Mouse (Mus musculus) CH12.LX (cell line): ENCODE results near the gene Sfxn5. TPM values are rescaled to one million over a fixed set of nuclear protein-coding genes. Genes with fewer than 3 reads are reported as not detected.

ENCODE experiments used
- DNase-seq: peaks from one replicate; pipeline ENCODE4 v3.0.0-alpha.2; 2013; ENCODE audit errors: extremely low read depth
- H3K27ac ChIP-seq: 2 replicates; pipeline ENCODE4 v1.5.1; 2012; ENCODE audit warnings: low read depth, mild to moderate bottlenecking, control low read depth, moderate library complexity; ENCODE audit not compliant: insufficient read depth
- H3K27me3 ChIP-seq: replicated peaks from 2 replicates; pipeline ENCODE3; 2012; ENCODE audit warnings: inconsistent platforms
- H3K36me3 ChIP-seq, 2 experiments: replicated peaks in 1 of 2; 2 replicates each; pipeline versions ENCODE3 to v1.6.1; 2012; ENCODE audit warnings: inconsistent platforms in 1 of 2, low read length in 1 of 2, mild to moderate bottlenecking in 1 of 2, mixed read lengths in 1 of 2, moderate library complexity in 1 of 2; ENCODE audit not compliant: control insufficient read depth in 1 of 2, insufficient read depth in 1 of 2
- H3K4me1 ChIP-seq, 2 experiments: 2 replicates each; pipeline ENCODE4 v1.6.1; 2012; ENCODE audit warnings: inconsistent platforms in 1 of 2, moderate library complexity in 1 of 2; ENCODE audit not compliant: insufficient read depth in 2 of 2, control insufficient read depth in 1 of 2
- H3K4me2 ChIP-seq: 2 replicates; pipeline ENCODE4 v1.6.1; 2012; ENCODE audit warnings: low read depth, mild to moderate bottlenecking, control low read depth; ENCODE audit not compliant: poor library complexity, insufficient read depth, severe bottlenecking
- H3K4me3 ChIP-seq, 3 experiments: fragments of 150-350 bp in 1 of 3; sonication (generic) in 1 of 3; replicated peaks in 1 of 3; 2 replicates each; pipeline versions ENCODE3 to v1.5.1; 2011 to 2012; ENCODE audit warnings: low read depth in 2 of 3, low read length in 2 of 3, mild to moderate bottlenecking in 2 of 3, moderate library complexity in 2 of 3, control low read depth in 1 of 3, improper control_type of control experiment in 1 of 3, inconsistent platforms in 1 of 3, mixed read lengths in 1 of 3; ENCODE audit not compliant: poor library complexity in 1 of 3
- H3K79me2 ChIP-seq: replicated peaks from 2 replicates; pipeline ENCODE4 v1.6.1; 2012; ENCODE audit warnings: mild to moderate bottlenecking, moderate library complexity; ENCODE audit not compliant: control insufficient read depth, poor library complexity, insufficient read depth, severe bottlenecking; ENCODE audit errors: extremely low read depth
- H3K9ac ChIP-seq: 2 replicates; pipeline ENCODE4 v1.6.1; 2012; ENCODE audit warnings: low read depth, mild to moderate bottlenecking, control low read depth, moderate library complexity; ENCODE audit not compliant: insufficient read depth
- H3K9me3 ChIP-seq: replicated peaks from 2 replicates; pipeline ENCODE3; 2012; ENCODE audit warnings: low read length, inconsistent platforms, mixed read lengths
- CTCF ChIP-seq, 2 experiments: IDR thresholded peaks in 1 of 2; conservative IDR thresholded peaks in 1 of 2; 2 replicates each; pipeline ENCODE4 v1.5.1; 2011 to 2012; ENCODE audit warnings: low read depth in 2 of 2, low read length in 2 of 2, improper control_type of control experiment in 1 of 2, inconsistent platforms in 1 of 2, mild to moderate bottlenecking in 1 of 2, moderate library complexity in 1 of 2
- E2F4 ChIP-seq: IDR thresholded peaks from 2 replicates; pipeline ENCODE4 v1.6.1; 2011; ENCODE audit warnings: low read depth, low read length, improper control_type of control experiment; ENCODE audit not compliant: insufficient replicate concordance
- EP300 ChIP-seq: IDR thresholded peaks from 2 replicates; pipeline ENCODE4 v1.6.1; 2011; ENCODE audit warnings: low read length, improper control_type of control experiment
- GABPA ChIP-seq: IDR thresholded peaks from 2 replicates; pipeline ENCODE4 v1.6.1; 2012; ENCODE audit warnings: low read depth, low read length, improper control_type of control experiment, inconsistent platforms; ENCODE audit not compliant: insufficient replicate concordance
- HCFC1 ChIP-seq: IDR thresholded peaks from 2 replicates; pipeline ENCODE4 v1.6.1; 2012; ENCODE audit warnings: low read depth, mild to moderate bottlenecking, inconsistent platforms, low read length, improper control_type of control experiment
- JUN ChIP-seq: IDR thresholded peaks from 2 replicates; pipeline ENCODE4 v1.6.1; 2011; ENCODE audit warnings: low read depth, mild to moderate bottlenecking, low read length, improper control_type of control experiment, moderate library complexity; ENCODE audit not compliant: insufficient read depth
- JUND ChIP-seq: conservative IDR thresholded peaks from 2 replicates; pipeline ENCODE4 v1.6.1; 2011; ENCODE audit warnings: low read depth, low read length, improper control_type of control experiment
- KAT2A ChIP-seq: IDR thresholded peaks from 2 replicates; pipeline ENCODE4 v1.6.1; 2012; ENCODE audit warnings: low read length, improper control_type of control experiment, inconsistent platforms; ENCODE audit not compliant: insufficient replicate concordance
- MAFK ChIP-seq: IDR thresholded peaks from 2 replicates; pipeline ENCODE4 v1.6.1; 2011; ENCODE audit warnings: low read length, improper control_type of control experiment; ENCODE audit not compliant: insufficient replicate concordance
- MEF2A ChIP-seq: IDR thresholded peaks from 2 replicates; pipeline ENCODE4 v1.6.1; 2014; ENCODE audit warnings: low read depth, mild to moderate bottlenecking, inconsistent platforms, low read length, improper control_type of control experiment, borderline replicate concordance
- MXI1 ChIP-seq: IDR thresholded peaks from 2 replicates; pipeline ENCODE4 v1.6.1; 2011; ENCODE audit warnings: mild to moderate bottlenecking, low read depth, low read length, improper control_type of control experiment
- MYC ChIP-seq: IDR thresholded peaks from 2 replicates; pipeline ENCODE4 v1.6.1; 2011; ENCODE audit warnings: low read depth, mild to moderate bottlenecking, improper control_type of control experiment, low read length
- PAX5 ChIP-seq: IDR thresholded peaks from 2 replicates; pipeline ENCODE4 v1.6.1; 2012; ENCODE audit warnings: low read length, inconsistent platforms, mixed read lengths
- POLR2A ChIP-seq: IDR thresholded peaks from 2 replicates; pipeline ENCODE4 v1.6.1; 2011; ENCODE audit warnings: low read depth, mild to moderate bottlenecking, improper control_type of control experiment, low read length
- POLR2AphosphoS2 ChIP-seq: IDR thresholded peaks from 2 replicates; pipeline ENCODE4 v1.6.1; 2011; ENCODE audit warnings: low read depth, low read length, improper control_type of control experiment
- RAD21 ChIP-seq: IDR thresholded peaks from 2 replicates; pipeline ENCODE4 v1.6.1; 2011; ENCODE audit warnings: low read depth, mild to moderate bottlenecking, low read length, improper control_type of control experiment, moderate library complexity
- RCOR1 ChIP-seq: conservative IDR thresholded peaks from 2 replicates; pipeline ENCODE4 v1.6.1; 2012; ENCODE audit warnings: low read depth, mild to moderate bottlenecking, inconsistent platforms, low read length, improper control_type of control experiment
- SIN3A ChIP-seq: IDR thresholded peaks from 2 replicates; pipeline ENCODE4 v1.6.1; 2012; ENCODE audit warnings: low read length, improper control_type of control experiment, inconsistent platforms
- SMC3 ChIP-seq: IDR thresholded peaks from 2 replicates; pipeline ENCODE4 v1.6.1; 2011; ENCODE audit warnings: low read depth, low read length, improper control_type of control experiment
- TBP ChIP-seq: conservative IDR thresholded peaks from 2 replicates; pipeline ENCODE4 v1.6.1; 2011; ENCODE audit warnings: low read depth, low read length, improper control_type of control experiment
- UBTF ChIP-seq: IDR thresholded peaks from 2 replicates; pipeline ENCODE4 v1.6.1; 2012; ENCODE audit warnings: low read depth, mild to moderate bottlenecking, inconsistent platforms, low read length, improper control_type of control experiment, moderate library complexity
- USF1 ChIP-seq: IDR thresholded peaks from 2 replicates; pipeline ENCODE4 v1.6.1; 2014; ENCODE audit warnings: low read depth, mild to moderate bottlenecking, inconsistent platforms, low read length, improper control_type of control experiment
- ZC3H11A ChIP-seq: IDR thresholded peaks from 2 replicates; pipeline ENCODE4 v1.6.1; 2012; ENCODE audit warnings: low read depth, mild to moderate bottlenecking, inconsistent platforms, low read length, improper control_type of control experiment
- dilution Hi-C: fragments of 300-500 bp; cut with MboI; formaldehyde crosslinking; loops from 2 replicates; pipeline ENCODE4 v1.14.3; 2020; ENCODE audit warnings: low sequenced_read_pairs; ENCODE audit not compliant: extremely low pct_unique_long_range_greater_than_20kb, extremely low pct_ligation_motif_present
- in situ Hi-C: fragments of 300-500 bp; cut with MboI; formaldehyde crosslinking; loops from 3 replicates; pipeline ENCODE4 v1.14.3; 2019; ENCODE audit warnings: low sequenced_read_pairs, low pct_ligation_motif_present, low pct_unique_long_range_greater_than_20kb, mixed read lengths
- polyA plus RNA-seq: library from polyadenylated mRNA; unstranded; fragments of >175 nt; gene quantifications from 2 replicates; pipeline ENCODE4 v1.2.1, GENCODE M21; 2012; ENCODE audit warnings: low read depth; ENCODE audit not compliant: insufficient read length
- total RNA-seq, 2 experiments: library from RNA; depleted of rRNA; stranded (reverse); fragments of 300-350 nt in 1 of 2; fragments of >200 nt in 1 of 2; gene quantifications; 2 replicates each; pipeline ENCODE4 v1.2.3; 2012 to 2014

Sfxn5 gene
- total and polyA plus RNA-seq, 3 experiments, result 0.55 to 0.93 (median 0.66) TPM

DNA sequence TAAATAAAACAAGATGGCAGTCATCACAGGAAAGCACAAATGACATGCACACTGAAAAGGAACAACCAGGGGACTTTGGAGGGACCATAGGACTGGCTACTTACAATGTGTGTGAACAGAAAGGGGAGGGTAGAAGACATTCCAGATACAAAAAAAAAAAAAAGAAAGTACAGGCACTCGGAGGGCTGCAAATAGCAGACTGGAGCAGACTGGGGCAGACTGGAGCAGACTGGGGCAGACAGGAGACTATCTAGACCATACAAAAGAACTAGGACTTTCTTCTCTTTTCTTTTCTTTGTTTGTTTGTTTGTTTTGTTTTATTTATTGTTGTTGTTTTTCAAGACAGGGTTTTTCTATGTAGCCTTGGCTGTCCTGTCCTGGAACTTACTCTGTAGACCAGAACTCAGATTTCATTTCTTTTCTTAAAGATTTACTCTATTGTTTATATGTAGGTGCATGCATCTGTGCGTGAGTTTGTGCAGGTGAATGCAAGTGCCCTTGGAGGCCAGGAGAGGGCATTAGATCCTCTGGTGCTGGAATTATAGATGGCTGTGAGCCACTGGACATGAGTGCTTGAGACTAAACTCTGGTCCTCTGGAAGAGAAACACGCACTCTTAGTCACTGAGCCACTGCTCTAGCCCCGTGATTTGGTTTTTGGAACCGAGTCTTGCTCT is 30.1 kb upstream of the Sfxn5 start:
- H3K4me1 ChIP-seq, result no peaks in the 10 kb centered on the region
- in situ Hi-C loops (no loop called here), dilution Hi-C loops (no loop called here)
- H3K4me2 ChIP-seq, result no peak overlapping the region
- no peaks in the 10 kb centered on the region for H3K79me2 ChIP-seq
- peaks cover 51% of the 10 kb centered on the region for H3K27me3 ChIP-seq
- no peak overlapping the region for H3K9ac ChIP-seq
- H3K36me3 ChIP-seq, result no peaks in the 10 kb centered on the region
- H3K9me3 ChIP-seq, result peaks cover 2% of the 10 kb centered on the region
- no peak overlapping the region for H3K27ac ChIP-seq
- DNase-seq, result no peak
- no peak for TF ChIP-seq E2F4
- no peak for TF ChIP-seq TBP
- no peak for TF ChIP-seq MXI1
- TF ChIP-seq JUND, result no peak
- no peak for TF ChIP-seq UBTF
- no peak for TF ChIP-seq POLR2AphosphoS2
- peak in 1 of 2 experiments; percentile 25; a peak in 2 of 4 replicates for TF ChIP-seq CTCF (conservative IDR thresholded peaks at IDR 0.05 in 1 of 2, IDR thresholded peaks at IDR 0.05 in 1 of 2; ENCODE audit: low read depth in 2 of 2, low read length in 2 of 2)
- H3K4me3 ChIP-seq, result no peak overlapping the region

DNA sequence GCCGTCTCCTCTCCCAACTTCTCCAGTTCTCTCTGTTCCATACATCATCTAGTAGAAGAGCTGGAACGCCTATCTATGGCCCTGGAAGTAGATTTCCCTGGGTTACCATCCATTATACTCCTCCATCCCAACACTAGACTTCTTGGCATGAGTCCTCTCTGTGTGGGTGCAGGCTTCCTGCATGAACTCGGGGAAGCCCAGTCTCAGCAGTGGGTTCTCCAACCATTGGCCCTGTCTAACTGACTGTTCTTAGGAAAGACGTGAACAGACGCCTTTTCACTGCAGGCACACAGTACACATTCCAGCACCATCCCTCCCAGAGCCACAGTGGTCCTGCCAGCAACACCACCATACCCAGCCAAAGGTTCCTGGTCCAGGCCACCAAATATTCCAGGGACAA is 29.4 kb upstream of the Sfxn5 start:
- H3K79me2 ChIP-seq, result no peaks in the 10 kb centered on the region
- H3K27ac ChIP-seq, result no peak overlapping the region
- H3K9ac ChIP-seq, result no peak overlapping the region
- in situ Hi-C loops (no loop called here), dilution Hi-C loops (no loop called here)
- no peak overlapping the region for H3K4me3 ChIP-seq
- H3K9me3 ChIP-seq, result peaks cover 2% of the 10 kb centered on the region
- H3K4me2 ChIP-seq, result no peak overlapping the region
- H3K36me3 ChIP-seq, result no peaks in the 10 kb centered on the region
- TF ChIP-seq EP300 (no peak), KAT2A (no peak), MEF2A (no peak), ZC3H11A (no peak), USF1 (no peak), MAFK (no peak), RAD21 (no peak), SMC3 (no peak), POLR2AphosphoS2 (no peak), SIN3A (no peak), UBTF (no peak), GABPA (no peak), RCOR1 (no peak), JUN (no peak), POLR2A (no peak), HCFC1 (no peak), TBP (no peak), MYC (no peak), PAX5 (no peak)
- H3K27me3 ChIP-seq, result peaks cover 49% of the 10 kb centered on the region
- H3K4me1 ChIP-seq, result no peaks in the 10 kb centered on the region
- DNase-seq, result no peak
